In the genomic region with DNA sequence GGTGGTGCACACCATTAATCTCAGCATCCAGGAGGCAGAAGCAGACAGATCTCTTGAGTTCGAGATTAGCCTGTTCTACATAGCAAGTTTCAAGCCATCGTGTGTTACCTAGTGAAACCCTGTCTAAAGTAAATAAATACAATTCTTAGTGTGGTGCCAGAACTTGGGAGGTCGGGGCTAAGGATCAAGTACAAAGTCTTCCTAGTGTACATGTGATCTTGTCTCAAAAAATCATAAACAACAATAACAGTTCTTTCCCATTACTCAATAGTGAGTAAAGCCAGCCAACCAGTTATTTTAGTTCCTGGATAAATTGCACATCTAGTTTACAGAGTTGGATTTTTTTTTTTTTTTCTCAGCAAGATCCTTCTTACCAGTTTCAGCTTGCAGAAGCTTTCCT, we compare ENCODE assay signal across 9 mouse cellular contexts. TPM values are rescaled to one million over a fixed set of nuclear protein-coding genes. Genes with fewer than 3 reads are reported as not detected.
A peak's percentile ranks its signal among the peaks of the same experiment; 100 is the strongest.
DNase-seq lines count a peak whose midpoint lies in the region; ATAC-seq and TF ChIP-seq lines count a peak whose summit lies in the region.
"Had no signal": no experiment of that assay in that cellular context is flagged by ENCODE, and none has a peak within 500 bp of the region (broad histone marks: within the 10 kb centered on the region; RNA-seq: fewer than 3 reads in every experiment).

No protein-coding gene starts in this region.

- H3K9ac ChIP-seq in embryonic facial prominence, embryonic 15.5 days = no peak overlapping the region
- no peak overlapping the region for H3K9ac ChIP-seq in intestine, postnatal 0 days (ENCODE audit: low read depth, low read length)
- H3K9ac ChIP-seq in neural tube, embryonic 12.5 days = no peak overlapping the region

- H3K27me3 ChIP-seq in embryonic facial prominence, embryonic 15.5 days = no peaks in the 10 kb centered on the region
- H3K27me3 ChIP-seq in intestine, postnatal 0 days (replicated peaks; ENCODE audit: control insufficient read depth, insufficient read depth, low read length) = 0 out of 2 replicates have a peak, but pooled peaks cover 4% of the 10 kb centered on the region
- H3K27me3 ChIP-seq in neural tube, embryonic 12.5 days (replicated peaks) = no peaks in the 10 kb centered on the region

- ATAC-seq in embryonic facial prominence, embryonic 15.5 days (ENCODE audit: insufficient number of reproducible peaks, low FRiP score, low TSS enrichment, low read depth) = no peak
- no peak for ATAC-seq in intestine, postnatal 0 days
- no peak for ATAC-seq in neural tube, embryonic 12.5 days (ENCODE audit: low FRiP score, low read depth)

- H3K4me2 ChIP-seq in embryonic facial prominence, embryonic 15.5 days (replicated peaks) = peak overlapping the region; percentile 82
- peak overlapping the region; percentile 85; the same call in 1 of the 2 replicates for H3K4me2 ChIP-seq in intestine, postnatal 0 days (replicated peaks; ENCODE audit: low read depth)
- H3K4me2 ChIP-seq in neural tube, embryonic 12.5 days (replicated peaks) = peak overlapping the region; percentile 75

- no peaks in the 10 kb centered on the region for H3K36me3 ChIP-seq in embryonic facial prominence, embryonic 15.5 days
- H3K36me3 ChIP-seq in intestine, postnatal 0 days (ENCODE audit: control insufficient read depth, insufficient read depth) = peaks cover 15% of the 10 kb centered on the region; the same call in 1 of the 2 replicates
- H3K36me3 ChIP-seq in neural tube, embryonic 12.5 days = peaks cover 10% of the 10 kb centered on the region; the same call in 1 of the 2 replicates

- intact Hi-C loops in left cerebral cortex, adult 2 months (cut with DNase I) = no loop called here
- intact Hi-C loops in left cerebral cortex, postnatal 14 days (cut with DNase I) = no loop called here

- peak overlapping the region; percentile 65 for H3K4me3 ChIP-seq in left cerebral cortex, adult 2 months
- H3K4me3 ChIP-seq in embryonic facial prominence, embryonic 15.5 days (replicated peaks) = peak overlapping the region; percentile 60
- H3K4me3 ChIP-seq in intestine, postnatal 0 days (ENCODE audit: low read depth, low read length) = peak overlapping the region; percentile 66; the same call in 1 of the 2 replicates
- H3K4me3 ChIP-seq in neural tube, embryonic 12.5 days = peak overlapping the region; percentile 55; the same call in 1 of the 2 replicates

- no peak for DNase-seq in left cerebral cortex, adult 2 months (ENCODE audit: extremely low spot score in 1 of 2, low spot score in 2 of 2)
- no peak for DNase-seq in left cerebral cortex, postnatal 14 days (ENCODE audit: low spot score in 2 of 2)
- no peak for DNase-seq in thymus, adult 18-20 months
- DNase-seq in testis, postnatal 14 days (ENCODE audit: low spot score) = no peak
- DNase-seq in thymus, postnatal 25 days = no peak

- H3K27ac ChIP-seq in left cerebral cortex, adult 2 months = no peak overlapping the region; the same call in 1 of the 2 replicates
- peak overlapping the region; percentile 80 for H3K27ac ChIP-seq in embryonic facial prominence, embryonic 15.5 days (replicated peaks)
- no peak overlapping the region for H3K27ac ChIP-seq in intestine, postnatal 0 days (ENCODE audit: low read depth, low read length)
- no peak overlapping the region for H3K27ac ChIP-seq in neural tube, embryonic 12.5 days

- TF ChIP-seq CTCF in left cerebral cortex, adult 2 months (IDR thresholded peaks at IDR 0.05) = no peak
- no peak for TF ChIP-seq CTCF in intestine, postnatal 0 days (IDR thresholded peaks at IDR 0.05; ENCODE audit: low read depth)

- 58% methylated on average over 3 of the region's 3 CpGs for WGBS in embryonic facial prominence, embryonic 15.5 days
- WGBS in intestine, postnatal 0 days = 43% methylated on average over 3 of the region's 3 CpGs
- 61% methylated on average over 3 of the region's 3 CpGs for WGBS in neural tube, embryonic 12.5 days

- peaks cover 30% of the 10 kb centered on the region for H3K4me1 ChIP-seq in embryonic facial prominence, embryonic 15.5 days
- no peaks in the 10 kb centered on the region for H3K4me1 ChIP-seq in intestine, postnatal 0 days (replicated peaks; ENCODE audit: control insufficient read depth, insufficient read depth, low read length)
- 0 out of 2 replicates have a peak, but pooled peaks cover 4% of the 10 kb centered on the region for H3K4me1 ChIP-seq in neural tube, embryonic 12.5 days

- H3K9me3 ChIP-seq in embryonic facial prominence, embryonic 15.5 days (replicated peaks) = no peaks in the 10 kb centered on the region
- no peaks in the 10 kb centered on the region for H3K9me3 ChIP-seq in intestine, postnatal 0 days (ENCODE audit: control insufficient read depth)
- no peaks in the 10 kb centered on the region for H3K9me3 ChIP-seq in neural tube, embryonic 12.5 days

RNA-seq across cellular contexts. Expression of a gene that starts 1.0 kb away (rescaled TPM):
- 1 to 10 TPM; 4.9 to 5.9 TPM for total RNA-seq in left cerebral cortex, adult 2 months (2021)
- 1 to 10 TPM; 3.9 to 4.5 TPM for total RNA-seq in left cerebral cortex, postnatal 14 days (2021)
- 40.9 and 44.8 TPM in 2 replicates for polyA plus RNA-seq in embryonic facial prominence, embryonic 15.5 days (2015; fragmentation: Nextera tagmentation; extraction: Ambion mirVana)
- 29.8 and 30.1 TPM in 2 replicates for polyA plus RNA-seq in intestine, postnatal 0 days (2015; fragmentation: Nextera tagmentation; extraction: Ambion mirVana)
- 16.1 and 17.6 TPM in 2 replicates for polyA plus RNA-seq in neural tube, embryonic 12.5 days (2016; fragmentation: Nextera tagmentation; extraction: Ambion mirVana)

RNA-seq across cellular contexts. Expression of a gene that starts 1.1 kb away (rescaled TPM):
- 10 to 100 TPM; 14.8 to 18.9 TPM for total RNA-seq in left cerebral cortex, adult 2 months (2021)
- 10 to 100 TPM; 14.1 to 16.8 TPM for total RNA-seq in left cerebral cortex, postnatal 14 days (2021)
- 49.8 and 52.4 TPM in 2 replicates for polyA plus RNA-seq in embryonic facial prominence, embryonic 15.5 days (2015; fragmentation: Nextera tagmentation; extraction: Ambion mirVana)
- polyA plus RNA-seq in intestine, postnatal 0 days (2015; fragmentation: Nextera tagmentation; extraction: Ambion mirVana) = 46.7 and 49.7 TPM in 2 replicates
- polyA plus RNA-seq in neural tube, embryonic 12.5 days (2016; fragmentation: Nextera tagmentation; extraction: Ambion mirVana) = 44.1 and 51.0 TPM in 2 replicates

RNA-seq across cellular contexts. Expression of a gene that starts 19.2 kb away (rescaled TPM):
- total RNA-seq in left cerebral cortex, adult 2 months (2021) = not detected
- not detected for total RNA-seq in left cerebral cortex, postnatal 14 days (2021)
- polyA plus RNA-seq in embryonic facial prominence, embryonic 15.5 days (2015; fragmentation: Nextera tagmentation; extraction: Ambion mirVana) = 7.4 and 14.7 TPM in 2 replicates
- polyA plus RNA-seq in intestine, postnatal 0 days (2015; fragmentation: Nextera tagmentation; extraction: Ambion mirVana) = not detected in 2 replicates
- polyA plus RNA-seq in neural tube, embryonic 12.5 days (2016; fragmentation: Nextera tagmentation; extraction: Ambion mirVana) = not detected in 2 replicates
- total RNA-seq: gastrocnemius, postnatal 4 days had no signal

RNA-seq across cellular contexts. Expression of a gene that starts 27.1 kb away (rescaled TPM):
- total RNA-seq in left cerebral cortex, adult 2 months (2021) = not detected
- not detected for total RNA-seq in left cerebral cortex, postnatal 14 days (2021)
- polyA plus RNA-seq in embryonic facial prominence, embryonic 15.5 days (2015; fragmentation: Nextera tagmentation; extraction: Ambion mirVana) = 0.50 and 0.57 TPM in 2 replicates
- polyA plus RNA-seq in intestine, postnatal 0 days (2015; fragmentation: Nextera tagmentation; extraction: Ambion mirVana) = 0.52 and 0.98 TPM in 2 replicates
- polyA plus RNA-seq in neural tube, embryonic 12.5 days (2016; fragmentation: Nextera tagmentation; extraction: Ambion mirVana) = 0.31 TPM in 1 of 2 replicates, not detected in the other
- total RNA-seq: gastrocnemius, postnatal 4 days had no signal

RNA-seq across cellular contexts. Expression of a gene that starts 48.2 kb away (rescaled TPM):
- 10 to 100 TPM; 85.0 to 88.7 TPM for total RNA-seq in left cerebral cortex, adult 2 months (2021)
- total RNA-seq in left cerebral cortex, postnatal 14 days (2021) = 10 to 100 TPM; 81.0 to 81.5 TPM
- polyA plus RNA-seq in embryonic facial prominence, embryonic 15.5 days (2015; fragmentation: Nextera tagmentation; extraction: Ambion mirVana) = 67.6 and 68.1 TPM in 2 replicates
- polyA plus RNA-seq in intestine, postnatal 0 days (2015; fragmentation: Nextera tagmentation; extraction: Ambion mirVana) = 135 and 145 TPM in 2 replicates
- polyA plus RNA-seq in neural tube, embryonic 12.5 days (2016; fragmentation: Nextera tagmentation; extraction: Ambion mirVana) = 68.4 and 74.2 TPM in 2 replicates
